Mouse (Mus musculus) heart, postnatal 36 days (tissue): ENCODE results near the gene Fbxw5. TPM values are rescaled to one million over a fixed set of nuclear protein-coding genes. Genes with fewer than 3 reads are reported as not detected.

Source experiments
- DNase-seq, 2 experiments: peaks; one replicate each; pipeline ENCODE4 v3.0.0; 2021 to 2022
- intact Hi-C: fragments of 180-260 bp; cut with DNase I; formaldehyde crosslinking; loops from one replicate; pipeline ENCODE4 v1.15.1; 2025
- total RNA-seq, 2 experiments: library from RNA; stranded (reverse); gene quantifications; 2 replicates each; pipeline ENCODE4 v1.2.3; 2021

The Fbxw5 gene
- total RNA-seq, 2 experiments from 2014 or later: 82.7 to 92.8 TPM

- DNase-seq: no peak
- intact Hi-C loops: no loop called here
Observed at GRCm38 (mm10) chr2:25477541-25477940, 23.0 kb upstream of the Fbxw5 start.

DNA sequence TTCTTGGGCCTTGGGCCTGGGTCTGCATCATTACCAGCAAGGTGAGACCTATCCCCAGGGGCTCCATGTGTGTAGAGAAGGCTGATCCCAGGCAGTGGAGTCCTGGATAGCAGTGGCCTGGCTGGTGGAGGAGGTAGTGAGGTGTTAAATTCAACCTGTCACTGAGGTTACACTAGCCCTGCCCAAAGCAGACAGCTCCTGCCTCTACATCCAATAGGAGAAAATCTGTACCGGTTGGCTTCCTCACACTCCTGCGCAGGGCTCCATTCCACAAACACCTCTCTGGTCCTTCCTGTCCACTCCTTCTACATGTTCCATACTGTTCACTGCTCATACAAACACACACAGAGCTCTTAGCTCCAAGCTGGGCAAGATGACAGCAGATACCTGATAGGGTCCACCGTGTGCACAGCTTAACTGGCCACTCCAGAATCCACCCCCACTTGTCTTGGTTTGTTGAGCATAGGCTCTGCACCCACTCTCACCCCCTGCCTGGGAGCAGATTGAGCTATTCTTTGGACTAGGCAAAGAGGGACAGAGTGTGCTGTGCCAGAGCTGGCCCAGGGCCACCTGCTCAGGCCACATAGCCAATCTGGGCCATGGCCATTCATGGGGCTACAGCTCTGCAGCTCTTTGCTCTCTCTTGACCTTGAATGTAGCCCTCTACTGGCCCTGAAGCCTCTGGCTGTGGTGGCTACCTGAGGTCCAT is 22.4 kb upstream of the Fbxw5 start:
- intact Hi-C loops: no loop called here
- DNase-seq: peak; percentile 45 to 47

- DNase-seq: no peak
- intact Hi-C loops: no loop called here
Observed at GRCm38 (mm10) chr2:25479551-25480311, 20.8 kb upstream of the Fbxw5 start.

GRCm38 (mm10) chr2:25480541-25480940 is 20.0 kb upstream of the Fbxw5 start:
- DNase-seq: no peak
- intact Hi-C loops: no loop called here

- DNase-seq: peak in 1 of 2 experiments; percentile 47
- intact Hi-C loops: loop anchor here (2.0 kb wide), 1 partner anchor 58 kb away; no protein-coding TSS in a partner anchor
Observed at GRCm38 (mm10) chr2:25482969-25483368, 17.6 kb upstream of the Fbxw5 start.

- DNase-seq: no peak
- intact Hi-C loops: no loop called here
Observed at GRCm38 (mm10) chr2:25484901-25485647, 15.5 kb upstream of the Fbxw5 start.

GRCm38 (mm10) chr2:25487965-25488670 is 12.4 kb upstream of the Fbxw5 start:
- intact Hi-C loops: no loop called here
- no peak for DNase-seq

DNA sequence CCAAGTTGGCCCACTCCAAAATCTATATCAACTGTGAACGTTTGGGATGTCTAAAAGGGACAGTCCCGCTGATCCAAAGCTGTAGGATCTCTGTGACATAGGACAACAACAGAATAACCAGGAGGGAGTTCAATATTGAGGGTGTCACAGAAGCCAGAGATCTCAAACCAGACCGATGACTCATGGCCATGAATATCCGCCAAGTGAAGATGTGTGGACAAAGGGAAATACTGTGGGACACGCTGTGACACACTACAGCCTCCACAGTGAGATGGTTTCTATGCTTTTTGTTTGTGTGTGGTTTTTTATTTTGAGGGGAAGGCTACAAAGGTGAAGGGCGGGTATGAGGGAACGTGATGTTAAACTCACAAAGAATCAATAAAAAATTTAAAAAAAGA is 11.9 kb upstream of the Fbxw5 start:
- DNase-seq: no peak
- intact Hi-C loops: no loop called here

- intact Hi-C loops: no loop called here
- no peak for DNase-seq
Observed at GRCm38 (mm10) chr2:25492988-25493387, 7.6 kb upstream of the Fbxw5 start.

GRCm38 (mm10) chr2:25493476-25493961 is 7.0 kb upstream of the Fbxw5 start, which contains the start of gene Lcn12:
Lcn12 (minus strand) TSS chr2:25493911.
- DNase-seq: no peak
- intact Hi-C loops: no loop called here

- no peak for DNase-seq
- intact Hi-C loops: loop anchor here (5.0 kb wide), 1 partner anchor 69 kb away; the partner anchor contains the start of gene Abca2
Observed at GRCm38 (mm10) chr2:25496462-25496861, 4.1 kb upstream of the Fbxw5 start.

DNA sequence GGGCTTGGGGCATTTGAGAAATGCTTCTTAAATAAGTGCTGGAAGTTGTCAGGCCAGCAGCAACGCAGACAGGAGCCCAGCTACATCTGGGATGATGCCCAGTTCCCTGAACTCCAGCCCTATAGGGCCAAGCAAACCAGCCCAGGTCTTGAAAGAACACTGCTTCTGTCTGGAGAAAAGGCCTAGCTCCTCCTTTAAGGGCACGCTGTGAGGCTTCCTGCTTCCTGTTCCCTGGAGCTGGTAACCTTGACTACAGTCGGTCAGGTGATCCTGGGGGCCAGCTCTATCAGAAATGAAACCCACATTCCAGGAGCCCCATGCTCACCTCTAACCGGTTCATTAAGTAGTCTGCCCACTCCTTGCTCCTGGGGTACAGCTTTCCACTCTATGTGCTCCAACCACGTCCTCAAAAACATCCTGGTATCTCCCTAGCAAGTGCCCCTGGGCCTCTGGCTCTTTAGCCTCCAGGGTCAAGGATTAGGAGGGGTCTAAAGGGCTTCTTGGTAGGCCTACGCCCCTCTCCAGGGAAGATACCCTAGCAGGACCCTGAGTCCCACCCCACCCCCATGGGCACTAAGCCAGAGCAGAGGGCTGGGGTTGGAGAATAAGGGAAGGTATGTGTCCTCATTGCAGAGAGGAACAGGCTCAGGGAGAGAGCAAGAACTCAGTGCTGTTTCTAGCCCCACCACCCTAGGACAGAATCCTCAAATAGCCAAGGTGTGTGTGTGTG is 2.5 kb upstream of the Fbxw5 start:
- DNase-seq: no peak
- intact Hi-C loops: loop anchor here (5.0 kb wide), 1 partner anchor 71 kb away; the partner anchor contains the start of gene Abca2

DNA sequence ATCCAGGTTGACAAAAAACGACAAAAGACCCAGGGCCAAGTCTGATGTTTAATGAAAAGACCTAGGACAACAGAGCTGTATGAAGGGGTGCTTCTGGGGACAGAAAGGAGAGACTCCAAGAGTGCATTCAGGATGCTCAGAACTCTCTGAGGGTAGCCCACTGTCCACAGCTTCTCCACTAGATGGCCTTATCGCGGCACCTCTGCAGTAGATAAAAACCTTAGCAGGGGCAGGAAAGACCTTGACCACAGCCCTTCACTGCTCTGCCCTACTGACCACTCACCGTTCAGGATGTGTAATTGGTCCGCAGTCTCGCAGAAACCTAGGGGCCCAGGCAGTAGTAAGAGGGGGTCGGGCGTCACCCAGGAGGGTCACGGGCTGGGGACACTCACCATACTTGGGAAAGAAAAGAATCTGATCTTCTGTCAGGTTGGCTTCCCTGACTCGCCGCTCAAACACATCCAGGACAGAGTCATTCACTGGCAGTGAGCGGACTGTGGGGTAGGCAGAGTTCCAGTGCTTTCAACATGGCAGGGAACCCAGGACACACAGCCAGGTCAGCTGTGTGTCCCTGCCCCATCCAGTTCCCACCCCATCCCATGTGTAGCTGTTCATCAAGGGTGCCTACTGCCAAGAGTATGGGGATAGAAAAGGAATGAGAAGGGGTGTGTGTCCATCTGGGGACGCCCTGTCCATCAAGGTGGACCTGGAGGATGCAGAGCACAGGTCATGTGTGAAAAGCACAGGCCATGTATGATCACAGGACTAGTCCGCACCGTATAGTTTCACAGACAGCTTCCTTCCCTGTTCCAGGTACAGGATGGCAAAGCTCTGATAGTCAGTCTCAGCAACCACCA is 1.7 kb upstream of the Fbxw5 start:
- intact Hi-C loops: loop anchor here (5.0 kb wide), 1 partner anchor 72 kb away; the partner anchor contains the start of gene Abca2
- no peak for DNase-seq

DNA sequence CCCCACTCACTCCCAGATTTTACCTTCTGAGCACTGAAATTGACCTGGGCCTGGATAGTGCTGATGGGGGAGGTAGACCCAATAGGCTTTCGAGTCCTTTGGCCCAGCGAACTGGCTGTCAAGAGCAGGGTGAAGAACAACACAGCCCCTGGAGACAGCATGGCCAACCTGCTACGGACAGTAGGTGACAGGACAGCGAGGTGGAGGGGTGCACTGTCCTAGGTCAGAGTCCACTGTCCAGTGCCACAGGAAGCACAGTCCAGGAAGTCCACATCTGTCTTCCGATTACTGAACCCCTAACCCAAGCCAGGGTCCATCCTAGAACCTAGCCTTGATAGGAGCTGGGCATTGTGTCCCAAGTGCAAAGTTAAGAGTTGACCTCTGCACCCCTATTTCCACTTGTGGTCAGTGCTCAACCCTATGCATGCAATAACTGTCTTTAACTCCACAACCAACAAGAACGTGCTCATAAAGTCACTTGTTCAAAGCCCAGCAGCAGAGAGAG is 427 bp upstream of the Fbxw5 start:
- intact Hi-C loops: loop anchor here (2.0 to 5.0 kb wide), 2 partner anchors 35 to 1402 kb away; partner anchors contain the start of gene Surf6
- DNase-seq: peak in 1 of 2 experiments; percentile 14

DNA sequence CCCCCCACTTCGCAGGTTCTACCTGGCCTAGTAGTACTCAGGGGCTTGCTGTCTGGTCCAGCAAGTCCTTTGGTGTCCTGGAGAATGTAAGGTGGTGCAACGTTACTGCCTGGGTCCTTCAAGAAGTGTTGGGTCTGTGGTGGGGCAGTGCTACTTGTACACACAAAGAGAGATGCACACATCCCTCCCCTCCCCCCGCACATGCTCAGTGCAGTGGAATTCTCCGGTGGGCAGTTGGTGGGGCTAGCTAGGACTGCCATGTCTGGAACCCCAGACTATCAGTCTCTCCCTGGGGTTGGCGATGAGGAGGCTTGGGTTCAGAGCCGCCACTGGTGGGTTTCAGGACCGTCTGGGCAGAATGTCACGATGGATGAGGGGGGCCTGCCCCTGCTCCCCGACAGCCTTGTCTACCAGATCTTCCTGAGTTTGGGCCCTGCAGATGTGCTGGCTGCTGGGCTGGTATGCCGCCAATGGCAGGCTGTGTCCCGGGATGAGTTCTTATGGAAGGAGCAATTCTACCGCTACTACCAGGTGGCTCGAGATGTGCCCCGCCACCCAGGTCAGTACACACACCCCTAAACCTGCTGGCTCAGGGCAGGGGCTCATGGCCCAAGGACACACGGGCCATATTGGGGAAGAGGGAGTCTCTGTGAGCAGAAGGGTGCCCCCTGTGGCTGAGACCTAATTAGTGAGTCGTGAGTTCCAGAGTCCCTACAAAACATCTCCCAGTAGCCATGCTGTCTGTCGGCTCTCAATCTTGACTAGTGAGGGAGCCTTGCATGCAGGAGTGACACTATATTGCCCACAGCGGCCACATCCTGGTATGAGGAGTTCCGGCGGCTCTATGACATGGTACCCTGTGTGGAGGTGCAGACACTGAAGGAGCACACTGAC is 1.3 kb downstream of the Fbxw5 start, which contains the start of gene C8g:
C8g (minus strand) TSS at position 127 of the 894 bp plus-strand sequence.
- intact Hi-C loops: loop anchor here (2.0 to 5.0 kb wide), 2 partner anchors 37 to 1400 kb away; partner anchors contain the start of gene Surf6
- DNase-seq: no peak

GRCm38 (mm10) chr2:25502726-25503125 is 2.2 kb downstream of the Fbxw5 start:
- intact Hi-C loops: loop anchor here (5.0 kb wide), 1 partner anchor 1400 kb away; the partner anchor contains the start of gene Surf6
- no peak for DNase-seq

GRCm38 (mm10) chr2:25504538-25504937 is 4.0 kb downstream of the Fbxw5 start:
- intact Hi-C loops: loop anchor here (5.0 kb wide), 1 partner anchor 1398 kb away; the partner anchor contains the start of gene Surf6
- DNase-seq: no peak
